Mouse (Mus musculus): Measurements from ENCODE around the gene Hba-a1.
"Not testable (repeated sequence)": the region's sequence is repeated elsewhere in the genome, so short reads cannot be mapped to it uniquely, and the experiment has no call there.

Hba-a1 gene

GRCm38 (mm10) chr11:32293479-32293878 is 10.2 kb downstream of the Hba-a1 start:
- DNase-seq (ENCODE audit: low read depth in 2 of 2, low spot score in 2 of 2), result not testable (repeated sequence)

DNA sequence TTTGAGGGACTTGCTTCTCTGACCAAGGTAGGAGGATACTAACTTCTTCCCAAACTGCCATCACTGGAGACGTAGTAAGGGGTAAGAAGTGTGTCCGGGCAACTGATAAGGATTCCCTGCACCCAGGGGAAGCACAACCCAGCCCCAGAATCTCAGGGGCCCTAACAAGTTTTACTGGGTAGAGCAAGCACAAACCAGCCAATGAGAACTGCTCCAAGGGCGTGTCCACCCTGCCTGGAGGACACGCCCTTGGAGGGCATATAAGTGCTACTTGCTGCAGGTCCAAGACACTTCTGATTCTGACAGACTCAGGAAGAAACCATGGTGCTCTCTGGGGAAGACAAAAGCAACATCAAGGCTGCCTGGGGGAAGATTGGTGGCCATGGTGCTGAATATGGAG is 12.9 kb downstream of the Hba-a1 start, which contains the start of gene Hba-a2:
Gene Hba-a2, plus strand, starts transcription at position 287 of the 400 bp plus-strand sequence.
- not testable (repeated sequence) for DNase-seq (ENCODE audit: low read depth in 2 of 2, low spot score in 2 of 2)

DNA sequence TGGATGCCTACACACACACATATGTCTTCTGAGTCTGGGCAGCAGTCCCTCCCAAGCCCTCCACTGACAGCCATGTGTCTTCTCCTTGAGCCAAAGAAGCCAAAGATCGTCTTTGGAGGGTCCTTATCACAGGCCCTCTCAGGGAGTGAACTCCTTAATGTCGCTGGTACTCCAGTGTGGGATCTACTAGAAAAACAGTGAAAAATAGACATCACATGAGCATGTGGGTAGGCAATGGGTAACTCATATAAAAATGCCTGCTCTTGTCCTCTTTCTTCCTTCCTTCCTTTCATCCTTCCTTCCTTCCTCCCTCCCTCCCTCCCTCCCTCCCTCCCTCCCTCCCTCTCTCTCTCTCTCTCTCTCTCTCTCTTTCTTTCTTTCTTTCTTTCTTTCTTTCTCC is 14.1 kb downstream of the Hba-a1 start:
- DNase-seq (ENCODE audit: low read depth in 2 of 2, low spot score in 2 of 2), result not testable (repeated sequence)

- DNase-seq (ENCODE audit: low read depth in 2 of 2, low spot score in 2 of 2), result no peak
These were observed 14.7 kb downstream of the Hba-a1 start for GRCm38 (mm10) chr11:32297866-32298531.

DNA sequence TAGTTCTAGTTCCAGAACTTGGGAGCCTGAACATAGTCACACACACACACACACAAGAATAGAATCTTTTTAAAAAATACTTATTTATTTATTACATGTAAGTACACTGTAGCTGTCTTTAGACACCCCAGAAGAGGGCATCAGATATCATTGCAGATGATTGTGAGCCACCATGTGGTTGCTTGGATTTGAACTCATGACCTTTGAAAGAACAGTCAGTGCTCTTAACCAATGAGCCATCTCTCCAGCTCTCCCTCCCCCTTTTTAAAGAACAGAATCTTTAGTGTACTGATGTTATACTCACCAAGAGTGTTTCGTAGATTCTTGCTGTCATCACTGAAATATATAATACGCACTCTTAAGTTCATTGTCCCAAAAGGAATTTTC is 15.2 kb downstream of the Hba-a1 start:
- DNase-seq (ENCODE audit: low read depth in 2 of 2, low spot score in 2 of 2), result no peak

GRCm38 (mm10) chr11:32299865-32300264 is 16.6 kb downstream of the Hba-a1 start, which contains the start of gene Hbq1a:
Gene Hbq1a (plus strand): TSS chr11:32300069.
- DNase-seq (ENCODE audit: low read depth in 2 of 2, low spot score in 2 of 2), result peak; percentile 22 to 35

GRCm38 (mm10) chr11:32300279-32301267 is 17.3 kb downstream of the Hba-a1 start:
- DNase-seq (ENCODE audit: low read depth in 2 of 2, low spot score in 2 of 2), result no peak

DNA sequence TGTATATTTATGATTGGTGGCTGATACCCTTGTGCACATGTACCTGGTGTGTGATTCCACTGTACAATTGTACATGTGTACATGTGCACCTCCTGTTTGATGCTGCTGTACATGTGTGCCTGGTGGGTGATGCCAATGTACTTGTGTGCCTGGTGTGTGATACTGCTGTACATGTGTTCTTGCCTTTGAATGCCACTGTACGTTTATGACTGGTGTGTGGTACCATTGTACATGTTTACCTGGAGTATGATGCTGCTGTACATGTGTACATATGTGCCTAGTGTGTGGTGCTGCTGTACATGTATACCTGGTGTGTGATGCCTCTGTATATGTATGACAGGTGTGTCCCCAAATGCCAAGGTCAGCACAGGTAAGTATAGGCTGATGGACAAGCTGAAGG is 18.2 kb downstream of the Hba-a1 start:
- no peak for DNase-seq (ENCODE audit: low read depth in 2 of 2, low spot score in 2 of 2)

DNA sequence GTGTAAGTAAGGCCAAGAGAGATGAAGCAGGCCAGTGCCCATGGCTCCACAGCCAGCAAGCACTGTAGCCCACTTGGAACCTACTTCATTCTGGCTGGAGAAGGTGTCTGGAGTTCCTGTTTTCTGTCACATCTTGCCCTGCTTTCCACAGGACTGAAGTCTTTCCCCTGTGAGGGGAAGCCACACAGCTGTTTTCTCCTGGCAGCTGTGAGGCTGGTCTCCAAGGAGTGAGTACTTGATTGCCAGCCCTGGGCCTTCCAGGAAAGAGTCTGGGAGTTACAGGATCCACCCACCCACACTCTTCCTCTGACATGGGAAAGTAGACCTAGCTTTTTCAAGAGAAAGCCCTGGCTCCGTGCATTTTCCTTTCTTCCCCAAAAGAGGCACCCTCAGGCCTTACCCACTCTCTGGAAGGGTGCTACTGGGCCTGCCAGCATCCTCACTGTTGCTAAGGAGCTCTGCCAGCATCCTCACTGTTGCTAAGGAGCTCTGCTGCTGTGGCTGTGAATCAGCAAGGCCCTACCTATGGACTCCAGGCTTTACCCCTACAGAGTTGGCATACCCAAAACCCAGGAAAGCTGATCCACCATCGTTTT is 19.6 kb downstream of the Hba-a1 start:
- no peak for DNase-seq (ENCODE audit: low read depth in 2 of 2, low spot score in 2 of 2)

DNA sequence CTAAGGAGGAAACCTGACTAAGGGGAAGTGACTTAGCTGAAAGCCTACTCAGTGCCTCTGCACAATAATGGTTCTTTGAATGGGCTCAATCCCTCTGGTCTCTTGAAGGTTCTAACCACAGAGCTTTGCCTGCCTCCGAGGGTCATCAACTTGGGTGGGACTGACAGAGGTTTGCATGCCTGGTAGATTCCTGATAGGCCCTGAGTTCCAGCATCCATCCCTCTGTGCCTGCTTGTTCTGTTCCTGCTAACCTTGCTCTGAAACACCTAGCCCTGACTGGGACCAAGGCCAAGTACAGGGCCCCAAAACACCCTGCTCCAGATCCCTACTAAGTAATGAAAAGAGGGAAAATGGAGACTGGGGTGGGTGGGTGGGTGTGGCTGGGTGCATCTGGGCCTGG is 20.1 kb downstream of the Hba-a1 start:
- no peak for DNase-seq (ENCODE audit: low read depth in 2 of 2, low spot score in 2 of 2)

GRCm38 (mm10) chr11:32307006-32307405 is 23.7 kb downstream of the Hba-a1 start:
- DNase-seq (ENCODE audit: low read depth in 2 of 2, low spot score in 2 of 2), result no peak

- DNase-seq (ENCODE audit: low read depth in 2 of 2, low spot score in 2 of 2), result no peak
These were observed 26.1 kb downstream of the Hba-a1 start for GRCm38 (mm10) chr11:32309446-32309845.

DNA sequence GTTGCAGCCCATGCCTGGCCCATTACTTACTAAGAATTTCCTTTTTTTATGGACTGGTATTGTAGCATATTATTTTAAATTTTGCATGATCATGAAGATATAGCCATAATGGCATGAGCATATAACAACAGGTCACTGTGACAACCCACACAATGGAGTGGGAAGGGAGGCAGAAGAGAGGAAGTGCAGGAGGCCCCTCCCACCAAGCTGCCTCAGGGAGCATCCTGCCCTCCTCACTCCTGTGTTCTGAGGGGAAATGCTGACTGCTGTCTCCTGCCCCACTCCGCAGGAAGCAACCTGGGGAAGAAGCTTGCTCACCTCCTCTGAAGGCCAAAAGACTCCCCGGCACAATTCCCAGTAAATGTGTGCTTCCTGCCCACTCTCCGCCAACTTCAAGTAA is 26.6 kb downstream of the Hba-a1 start:
- DNase-seq (ENCODE audit: low read depth in 2 of 2, low spot score in 2 of 2), result no peak

- DNase-seq (ENCODE audit: low read depth in 2 of 2, low spot score in 2 of 2), result no peak
These were observed 32.7 kb downstream of the Hba-a1 start for GRCm38 (mm10) chr11:32316009-32316408.

- DNase-seq (ENCODE audit: low read depth in 2 of 2, low spot score in 2 of 2), result no peak
These were observed 37.3 kb downstream of the Hba-a1 start for GRCm38 (mm10) chr11:32320507-32321195.

DNA sequence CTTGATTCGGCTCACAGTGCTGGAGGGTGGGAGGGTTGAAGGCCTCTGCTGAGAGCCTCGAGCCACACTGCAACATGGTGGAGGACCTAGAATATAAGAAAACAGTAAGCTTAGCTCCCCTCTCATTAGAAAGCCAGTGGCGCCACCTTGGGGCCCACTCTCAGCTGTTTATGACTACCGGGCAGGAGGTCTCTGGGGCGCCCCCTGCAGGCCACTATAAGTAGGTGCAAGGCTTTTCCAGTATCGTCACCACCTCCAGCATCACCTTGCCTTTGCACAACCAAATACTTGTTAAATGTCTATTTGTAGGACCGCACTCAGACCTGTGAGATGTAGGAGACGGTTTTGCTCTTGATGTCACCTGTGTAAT is 37.9 kb downstream of the Hba-a1 start:
- peak; percentile 15 to 45 for DNase-seq (ENCODE audit: low read depth in 2 of 2, low spot score in 2 of 2)

GRCm38 (mm10) chr11:32324609-32325008 is 41.3 kb downstream of the Hba-a1 start:
- peak; percentile 67 to 84 for DNase-seq (ENCODE audit: low read depth in 2 of 2, low spot score in 2 of 2)

GRCm38 (mm10) chr11:32331075-32331474 is 47.8 kb downstream of the Hba-a1 start:
- no peak for DNase-seq (ENCODE audit: low read depth in 2 of 2, low spot score in 2 of 2)

GRCm38 (mm10) chr11:32331861-32332260 is 48.5 kb downstream of the Hba-a1 start:
- DNase-seq (ENCODE audit: low read depth in 2 of 2, low spot score in 2 of 2), result no peak

- DNase-seq (ENCODE audit: low read depth in 2 of 2, low spot score in 2 of 2), result no peak
These were observed 49.9 kb downstream of the Hba-a1 start for GRCm38 (mm10) chr11:32333235-32333634.
